Mouse (Mus musculus): ENCODE results near the gene Foxred2. TPM values are rescaled to one million over a fixed set of nuclear protein-coding genes. Genes with fewer than 3 reads are reported as not detected.

The Foxred2 gene
- total RNA-seq, 2 experiments from 2014 or later = 11.5 to 12.7 TPM

Other genes with a start within 250 kb of the Foxred2 start
- gene Apol9b, start 227.7 kb downstream of the Foxred2 start, total RNA-seq (2021) = not detected
- 1 to 10 TPM; 1.4 to 1.8 TPM for gene Apol8, start 199.7 kb downstream of the Foxred2 start, total RNA-seq (2021)
- gene Myh9, start 114.5 kb downstream of the Foxred2 start, total RNA-seq (2021) = 10 to 100 TPM; 65.2 to 75.2 TPM
- gene Txn2, start 27.7 kb downstream of the Foxred2 start, total RNA-seq (2021) = 100 to 1,000 TPM; 107 to 111 TPM
- gene Eif3d, start 14.1 kb upstream of the Foxred2 start, total RNA-seq (2021) = 100 to 1,000 TPM; 106 to 118 TPM
- gene Cacng2, start 163.3 kb upstream of the Foxred2 start, total RNA-seq (2021) = 10 to 100 TPM; 36.4 to 40.3 TPM
- 10 to 100 TPM; 28.3 to 31.0 TPM for gene Ift27, start 217.4 kb upstream of the Foxred2 start, total RNA-seq (2021)
- gene Pvalb, start 249.7 kb upstream of the Foxred2 start, total RNA-seq (2021) = 1 to 10 TPM; 6.6 to 6.9 TPM